Mouse (Mus musculus): ENCODE measurements around the gene Naa40. TPM values are rescaled to one million over a fixed set of nuclear protein-coding genes. Genes with fewer than 3 reads are reported as not detected.
A peak's percentile ranks its signal among the peaks of the same experiment; 100 is the strongest.

Gene Naa40
- polyA plus RNA-seq, 1 experiment from 2014 or later = 62.7 TPM

GRCm38 (mm10) chr19:7225096-7225690, 15.8 kb downstream of the Naa40 start:
- H3K36me3 ChIP-seq (ENCODE audit: control insufficient read depth, insufficient read depth, low read length) = peaks cover 42% of the 10 kb centered on the region
- ATAC-seq = no peak
- WGBS = 88% methylated on average over 9 of the region's 9 CpGs

GRCm38 (mm10) chr19:7224253-7224652, 16.7 kb downstream of the Naa40 start:
- DNase-seq (ENCODE audit: low spot score) (no peak), ATAC-seq (no peak)
- 91% methylated on average over 3 of the region's 3 CpGs for WGBS
- H3K27ac ChIP-seq (ENCODE audit: low read depth, low read length) = no peak overlapping the region
- no peak overlapping the region for H3K9ac ChIP-seq (ENCODE audit: low read length)
- H3K36me3 ChIP-seq (ENCODE audit: control insufficient read depth, insufficient read depth, low read length) = peaks cover 33% of the 10 kb centered on the region
- no peaks in the 10 kb centered on the region for H3K27me3 ChIP-seq (replicated peaks; ENCODE audit: control insufficient read depth, insufficient read depth, low read length)
- H3K4me1 ChIP-seq (ENCODE audit: control insufficient read depth, insufficient read depth, low read length) = no peaks in the 10 kb centered on the region
- H3K4me3 ChIP-seq (ENCODE audit: low read depth, low read length) = no peak overlapping the region
- no peak overlapping the region for H3K4me2 ChIP-seq (ENCODE audit: low read length)
- H3K9me3 ChIP-seq (replicated peaks; ENCODE audit: control insufficient read depth, low read length) = no peaks in the 10 kb centered on the region

More at GRCm38 (mm10) chr19:7225096-7225690, 15.8 kb downstream of the Naa40 start:
- no peaks in the 10 kb centered on the region for H3K27me3 ChIP-seq (replicated peaks; ENCODE audit: control insufficient read depth, insufficient read depth, low read length)
- H3K9ac ChIP-seq (ENCODE audit: low read length) = no peak overlapping the region
- no peak overlapping the region for H3K4me2 ChIP-seq (ENCODE audit: low read length)
- no peak overlapping the region for H3K27ac ChIP-seq (ENCODE audit: low read depth, low read length)
- no peaks in the 10 kb centered on the region for H3K9me3 ChIP-seq (replicated peaks; ENCODE audit: control insufficient read depth, low read length)
- DNase-seq (ENCODE audit: low spot score) = no peak
- H3K4me3 ChIP-seq (ENCODE audit: low read depth, low read length) = no peak overlapping the region
- H3K4me1 ChIP-seq (ENCODE audit: control insufficient read depth, insufficient read depth, low read length) = no peaks in the 10 kb centered on the region

- no peaks in the 10 kb centered on the region for H3K4me1 ChIP-seq (ENCODE audit: control insufficient read depth, insufficient read depth, low read length)
- ATAC-seq (no peak), DNase-seq (ENCODE audit: low spot score) (no peak)
- no peak overlapping the region for H3K9ac ChIP-seq (ENCODE audit: low read length)
- no peaks in the 10 kb centered on the region for H3K27me3 ChIP-seq (replicated peaks; ENCODE audit: control insufficient read depth, insufficient read depth, low read length)
- no peak overlapping the region for H3K27ac ChIP-seq (ENCODE audit: low read depth, low read length)
- no peak overlapping the region for H3K4me3 ChIP-seq (ENCODE audit: low read depth, low read length)
- peaks cover 27% of the 10 kb centered on the region for H3K36me3 ChIP-seq (ENCODE audit: control insufficient read depth, insufficient read depth, low read length)
- H3K9me3 ChIP-seq (replicated peaks; ENCODE audit: control insufficient read depth, low read length) = no peaks in the 10 kb centered on the region
- H3K4me2 ChIP-seq (ENCODE audit: low read length) = no peak overlapping the region
Measured at GRCm38 (mm10) chr19:7223488-7223887, 17.5 kb downstream of the Naa40 start.

- Histone ChIP-seq H3K4me3 (ENCODE audit: low read depth, low read length) (no peak overlapping the region), H3K4me2 (ENCODE audit: low read length) (no peak overlapping the region), H3K4me1 (ENCODE audit: control insufficient read depth, insufficient read depth, low read length) (peaks cover 2% of the 10 kb centered on the region; the same call in 1 of the 2 replicates), H3K9me3 (replicated peaks; ENCODE audit: control insufficient read depth, low read length) (no peaks in the 10 kb centered on the region), H3K9ac (ENCODE audit: low read length) (no peak overlapping the region), H3K36me3 (ENCODE audit: control insufficient read depth, insufficient read depth, low read length) (peaks cover 15% of the 10 kb centered on the region), H3K27me3 (replicated peaks; ENCODE audit: control insufficient read depth, insufficient read depth, low read length) (no peaks in the 10 kb centered on the region), H3K27ac (ENCODE audit: low read depth, low read length) (no peak overlapping the region)
- 77% methylated on average over 6 of the region's 6 CpGs for WGBS
- no peak for DNase-seq (ENCODE audit: low spot score)
- no peak for ATAC-seq
Measured at GRCm38 (mm10) chr19:7222196-7222595, 18.8 kb downstream of the Naa40 start.

GRCm38 (mm10) chr19:7218753-7219152, 22.2 kb downstream of the Naa40 start:
- ATAC-seq (no peak), DNase-seq (ENCODE audit: low spot score) (no peak)
- H3K4me2 ChIP-seq (ENCODE audit: low read length) = no peak overlapping the region
- no peaks in the 10 kb centered on the region for H3K27me3 ChIP-seq (replicated peaks; ENCODE audit: control insufficient read depth, insufficient read depth, low read length)
- no peak overlapping the region for H3K27ac ChIP-seq (ENCODE audit: low read depth, low read length)
- no peak overlapping the region for H3K4me3 ChIP-seq (ENCODE audit: low read depth, low read length)
- peaks cover 8% of the 10 kb centered on the region for H3K4me1 ChIP-seq (ENCODE audit: control insufficient read depth, insufficient read depth, low read length)
- WGBS = 95% methylated on average over 5 of the region's 5 CpGs
- H3K9me3 ChIP-seq (replicated peaks; ENCODE audit: control insufficient read depth, low read length) = no peaks in the 10 kb centered on the region
- H3K9ac ChIP-seq (ENCODE audit: low read length) = no peak overlapping the region
- H3K36me3 ChIP-seq (ENCODE audit: control insufficient read depth, insufficient read depth, low read length) = peaks cover 18% of the 10 kb centered on the region

- Histone ChIP-seq H3K27me3 (replicated peaks; ENCODE audit: control insufficient read depth, insufficient read depth, low read length) (no peaks in the 10 kb centered on the region), H3K27ac (ENCODE audit: low read depth, low read length) (no peak overlapping the region), H3K36me3 (ENCODE audit: control insufficient read depth, insufficient read depth, low read length) (peaks cover 22% of the 10 kb centered on the region), H3K9me3 (replicated peaks; ENCODE audit: control insufficient read depth, low read length) (no peaks in the 10 kb centered on the region), H3K4me1 (ENCODE audit: control insufficient read depth, insufficient read depth, low read length) (peaks cover 8% of the 10 kb centered on the region), H3K4me3 (ENCODE audit: low read depth, low read length) (peak overlapping the region; percentile 83), H3K4me2 (ENCODE audit: low read length) (peak overlapping the region; percentile 78), H3K9ac (ENCODE audit: low read length) (peak overlapping the region; percentile 40; the same call in 1 of the 2 replicates)
- 8% methylated on average over 6 of the region's 6 CpGs for WGBS
- ATAC-seq (peak; percentile 16), DNase-seq (ENCODE audit: low spot score) (no peak)
Measured at GRCm38 (mm10) chr19:7217926-7218267, 23.1 kb downstream of the Naa40 start.

GRCm38 (mm10) chr19:7217162-7217925, 23.6 kb downstream of the Naa40 start, which contains the start of gene Cox8a:
TSS of gene Cox8a (minus strand) at chr19:7217616.
- Histone ChIP-seq H3K9ac (ENCODE audit: low read length) (peak within 1 kb of the TSS; percentile 84), H3K4me2 (ENCODE audit: low read length) (peak within 1 kb of the TSS; percentile 78), H3K36me3 (ENCODE audit: control insufficient read depth, insufficient read depth, low read length) (peaks cover 22% of the 10 kb centered on the region), H3K27me3 (replicated peaks; ENCODE audit: control insufficient read depth, insufficient read depth, low read length) (no peaks in the 10 kb centered on the region), H3K4me1 (ENCODE audit: control insufficient read depth, insufficient read depth, low read length) (peaks cover 8% of the 10 kb centered on the region), H3K9me3 (replicated peaks; ENCODE audit: control insufficient read depth, low read length) (no peaks in the 10 kb centered on the region), H3K4me3 (ENCODE audit: low read depth, low read length) (peak within 1 kb of the TSS; percentile 83), H3K27ac (ENCODE audit: low read depth, low read length) (peak within 1 kb of the TSS; percentile 55; the same call in 1 of the 2 replicates)
- peak; percentile 99 for ATAC-seq
- peak; percentile 98 for DNase-seq (ENCODE audit: low spot score)
- under 1% methylated on average over 50 of the region's 50 CpGs for WGBS

- ATAC-seq = no peak
- Histone ChIP-seq H3K4me2 (ENCODE audit: low read length) (no peak overlapping the region), H3K4me1 (ENCODE audit: control insufficient read depth, insufficient read depth, low read length) (peaks cover 8% of the 10 kb centered on the region), H3K36me3 (ENCODE audit: control insufficient read depth, insufficient read depth, low read length) (peaks cover 28% of the 10 kb centered on the region), H3K9ac (ENCODE audit: low read length) (no peak overlapping the region), H3K27ac (ENCODE audit: low read depth, low read length) (no peak overlapping the region), H3K27me3 (replicated peaks; ENCODE audit: control insufficient read depth, insufficient read depth, low read length) (no peaks in the 10 kb centered on the region), H3K9me3 (replicated peaks; ENCODE audit: control insufficient read depth, low read length) (no peaks in the 10 kb centered on the region), H3K4me3 (ENCODE audit: low read depth, low read length) (no peak overlapping the region)
- peak; percentile 30 for DNase-seq (ENCODE audit: low spot score)
- 84% methylated on average over 5 of the region's 5 CpGs for WGBS
Measured at GRCm38 (mm10) chr19:7214484-7214883, 26.5 kb downstream of the Naa40 start.

GRCm38 (mm10) chr19:7213010-7213409, 28.0 kb downstream of the Naa40 start:
- Histone ChIP-seq H3K27ac (ENCODE audit: low read depth, low read length) (no peak overlapping the region), H3K36me3 (ENCODE audit: control insufficient read depth, insufficient read depth, low read length) (peaks cover 28% of the 10 kb centered on the region), H3K4me2 (ENCODE audit: low read length) (no peak overlapping the region), H3K9me3 (replicated peaks; ENCODE audit: control insufficient read depth, low read length) (no peaks in the 10 kb centered on the region), H3K27me3 (replicated peaks; ENCODE audit: control insufficient read depth, insufficient read depth, low read length) (no peaks in the 10 kb centered on the region), H3K4me1 (ENCODE audit: control insufficient read depth, insufficient read depth, low read length) (peaks cover 6% of the 10 kb centered on the region), H3K9ac (ENCODE audit: low read length) (no peak overlapping the region), H3K4me3 (ENCODE audit: low read depth, low read length) (no peak overlapping the region)
- WGBS = 94% methylated on average over 3 of the region's 3 CpGs
- ATAC-seq = no peak
- DNase-seq (ENCODE audit: low spot score) = no peak
